Mouse (Mus musculus) hindbrain, embryonic 16.5 days (tissue): ENCODE measurements around the gene Pias4. TPM values are rescaled to one million over a fixed set of nuclear protein-coding genes. Genes with fewer than 3 reads are reported as not detected.
A peak's percentile ranks its signal among the peaks of the same experiment; 100 is the strongest.

Source experiments
- ATAC-seq: fragments of 200-750 bp; cut with Nextera tagmentation; 2 replicates; pipeline ENCODE4 v1.8.0; 2017; ENCODE audit warnings: moderate TSS enrichment, moderate library complexity
- H3K27ac ChIP-seq: fragments of 300-500 bp; sonication (generic); 2 replicates; pipeline ENCODE4 v1.5.1; 2014; ENCODE audit warnings: low read depth, mild to moderate bottlenecking, control low read depth, low read length, moderate library complexity
- H3K27me3 ChIP-seq: fragments of 300-500 bp; sonication (generic); replicated peaks from 2 replicates; pipeline ENCODE4 v1.6.1; 2014; ENCODE audit warnings: low read length; ENCODE audit not compliant: control insufficient read depth, insufficient read depth
- H3K36me3 ChIP-seq: fragments of 300-500 bp; sonication (generic); 2 replicates; pipeline ENCODE4 v1.6.1; 2014; ENCODE audit warnings: mild to moderate bottlenecking, low read length, moderate library complexity, mixed read lengths; ENCODE audit not compliant: control insufficient read depth, insufficient read depth
- H3K4me1 ChIP-seq: fragments of 300-500 bp; sonication (generic); 2 replicates; pipeline ENCODE4 v1.6.1; 2014; ENCODE audit warnings: low read depth, low read length; ENCODE audit not compliant: control insufficient read depth, insufficient read depth
- H3K4me2 ChIP-seq: fragments of 300-500 bp; sonication (generic); 2 replicates; pipeline ENCODE4 v1.6.1; 2014; ENCODE audit warnings: mild to moderate bottlenecking, low read length, control low read depth, moderate library complexity
- H3K4me3 ChIP-seq: fragments of 300-500 bp; sonication (generic); 2 replicates; pipeline ENCODE4 v1.5.1; 2014; ENCODE audit warnings: mild to moderate bottlenecking, low read length, control low read depth, moderate library complexity
- H3K9ac ChIP-seq: fragments of 300-500 bp; sonication (generic); 2 replicates; pipeline ENCODE4 v1.6.1; 2014; ENCODE audit warnings: low read depth, mild to moderate bottlenecking, control low read depth, low read length, moderate library complexity
- H3K9me3 ChIP-seq: fragments of 300-500 bp; sonication (generic); 2 replicates; pipeline ENCODE4 v1.6.1; 2014; ENCODE audit warnings: mild to moderate bottlenecking, low read length, moderate library complexity; ENCODE audit not compliant: control insufficient read depth
- WGBS: fragments of 180-500 bp; shearing (Covaris S2); extraction: QIAGEN DNeasy Blood & Tissue Kit; methylation state at CpG from one replicate; pipeline ENCODE4 v1.1.7; 2014; 5-methylcytosine and 5-hydroxymethylcytosine counted together
- polyA plus RNA-seq: library from polyadenylated mRNA; unstranded; fragments of >200 nt; fragmentation: Nextera tagmentation; extraction: Ambion mirVana; gene quantifications from 2 replicates; pipeline ENCODE4 v1.2.1, GENCODE M21; 2015

Pias4 gene
- polyA plus RNA-seq, 1 experiment from 2014 or later = 47.1 TPM

GRCm38 (mm10) chr10:81138131-81138782 is 29.5 kb downstream of the Pias4 start:
- H3K9ac ChIP-seq = peak overlapping the region; percentile 89
- H3K4me1 ChIP-seq = peaks cover 45% of the 10 kb centered on the region
- H3K4me3 ChIP-seq = peak overlapping the region; percentile 88
- no peaks in the 10 kb centered on the region for H3K9me3 ChIP-seq
- no peaks in the 10 kb centered on the region for H3K36me3 ChIP-seq
- peaks cover 8% of the 10 kb centered on the region; the same call in 1 of the 2 replicates for H3K27me3 ChIP-seq
- peak overlapping the region; percentile 92 for H3K4me2 ChIP-seq
- WGBS = 3% methylated on average over 22 of the region's 24 CpGs
- 0 out of 2 replicates have a peak, but pooled peaks have one; percentile 0 for ATAC-seq
- H3K27ac ChIP-seq = peak overlapping the region; percentile 79

- Histone ChIP-seq H3K4me1 (peaks cover 39% of the 10 kb centered on the region), H3K4me2 (peak overlapping the region; percentile 92), H3K27ac (peak overlapping the region; percentile 96), H3K4me3 (peak overlapping the region; percentile 88), H3K36me3 (no peaks in the 10 kb centered on the region), H3K9ac (peak overlapping the region; percentile 91), H3K9me3 (no peaks in the 10 kb centered on the region), H3K27me3 (peaks cover 12% of the 10 kb centered on the region)
- WGBS = under 1% methylated on average over 62 of the region's 89 CpGs
- ATAC-seq = peak; percentile 92
These were observed 30.2 kb downstream of the Pias4 start for GRCm38 (mm10) chr10:81137252-81138130.

GRCm38 (mm10) chr10:81136706-81137231 is 31.0 kb downstream of the Pias4 start:
- Histone ChIP-seq H3K9me3 (no peaks in the 10 kb centered on the region), H3K4me2 (peak overlapping the region; percentile 98), H3K4me1 (peaks cover 38% of the 10 kb centered on the region), H3K4me3 (peak overlapping the region; percentile 88), H3K27me3 (peaks cover 12% of the 10 kb centered on the region), H3K27ac (peak overlapping the region; percentile 96), H3K9ac (peak overlapping the region; percentile 91), H3K36me3 (no peaks in the 10 kb centered on the region)
- ATAC-seq = peak; percentile 53
- WGBS = under 1% methylated on average over 42 of the region's 50 CpGs

GRCm38 (mm10) chr10:81135831-81136705 is 31.7 kb downstream of the Pias4 start:
- WGBS = under 1% methylated on average over 57 of the region's 86 CpGs
- ATAC-seq = peak; percentile 32
- Histone ChIP-seq H3K4me1 (peaks cover 36% of the 10 kb centered on the region), H3K4me3 (peak overlapping the region; percentile 88), H3K9ac (peak overlapping the region; percentile 91), H3K27me3 (peaks cover 12% of the 10 kb centered on the region), H3K9me3 (no peaks in the 10 kb centered on the region), H3K27ac (peak overlapping the region; percentile 96), H3K4me2 (peak overlapping the region; percentile 98), H3K36me3 (no peaks in the 10 kb centered on the region)

- peak within 1 kb of the TSS; percentile 91 for H3K9ac ChIP-seq
- WGBS = 3% methylated on average over 41 of the region's 41 CpGs
- H3K4me1 ChIP-seq = peaks cover 28% of the 10 kb centered on the region
- peak within 1 kb of the TSS; percentile 98 for H3K4me2 ChIP-seq
- peaks cover 13% of the 10 kb centered on the region for H3K27me3 ChIP-seq
- peak within 1 kb of the TSS; percentile 96 for H3K27ac ChIP-seq
- H3K9me3 ChIP-seq = no peaks in the 10 kb centered on the region
- ATAC-seq = no peak
- H3K36me3 ChIP-seq = no peaks in the 10 kb centered on the region
- H3K4me3 ChIP-seq = peak within 1 kb of the TSS; percentile 88
These were observed 32.6 kb downstream of the Pias4 start, which contains the start of gene Zbtb7a for GRCm38 (mm10) chr10:81134966-81135681. Zbtb7a (plus strand) TSS chr10:81135220.

- no peak for ATAC-seq
- Histone ChIP-seq H3K4me3 (no peak overlapping the region), H3K27ac (no peak overlapping the region), H3K4me1 (peaks cover 21% of the 10 kb centered on the region), H3K9ac (no peak overlapping the region), H3K4me2 (no peak overlapping the region), H3K9me3 (no peaks in the 10 kb centered on the region), H3K36me3 (no peaks in the 10 kb centered on the region), H3K27me3 (peaks cover 15% of the 10 kb centered on the region)
- WGBS = 7% methylated on average over 16 of the region's 16 CpGs
These were observed 33.5 kb downstream of the Pias4 start for GRCm38 (mm10) chr10:81134181-81134587.

- peaks cover 1% of the 10 kb centered on the region; the same call in 1 of the 2 replicates for H3K4me1 ChIP-seq
- no peak overlapping the region for H3K4me2 ChIP-seq
- no peak for ATAC-seq
- 82% methylated on average over 11 of the region's 11 CpGs for WGBS
- H3K9me3 ChIP-seq = no peaks in the 10 kb centered on the region
- H3K4me3 ChIP-seq = no peak overlapping the region
- peaks cover 27% of the 10 kb centered on the region for H3K36me3 ChIP-seq
- H3K9ac ChIP-seq = no peak overlapping the region
- no peak overlapping the region for H3K27ac ChIP-seq
- no peaks in the 10 kb centered on the region; the same call in 1 of the 2 replicates for H3K27me3 ChIP-seq
These were observed 44.2 kb downstream of the Pias4 start for GRCm38 (mm10) chr10:81123500-81123899.

GRCm38 (mm10) chr10:81122889-81123288 is 44.8 kb downstream of the Pias4 start:
- Histone ChIP-seq H3K9me3 (no peaks in the 10 kb centered on the region), H3K27me3 (no peaks in the 10 kb centered on the region), H3K9ac (no peak overlapping the region), H3K4me3 (no peak overlapping the region), H3K4me1 (no peaks in the 10 kb centered on the region), H3K36me3 (peaks cover 31% of the 10 kb centered on the region), H3K27ac (no peak overlapping the region), H3K4me2 (no peak overlapping the region)
- 73% methylated on average over 2 of the region's 2 CpGs for WGBS
- no peak for ATAC-seq
